Mouse (Mus musculus) cerebellum, postnatal 25 days (tissue): Measurements from ENCODE around the gene Hmgxb4.
"Not testable (repeated sequence)": the region's sequence is repeated elsewhere in the genome, so short reads cannot be mapped to it uniquely, and the experiment has no call there.

Experiments
- DNase-seq, 2 experiments: peaks; one replicate each; pipeline ENCODE4 v3.0.0; 2021; ENCODE audit warnings: mixed read lengths in 2 of 2

Gene Hmgxb4

DNA sequence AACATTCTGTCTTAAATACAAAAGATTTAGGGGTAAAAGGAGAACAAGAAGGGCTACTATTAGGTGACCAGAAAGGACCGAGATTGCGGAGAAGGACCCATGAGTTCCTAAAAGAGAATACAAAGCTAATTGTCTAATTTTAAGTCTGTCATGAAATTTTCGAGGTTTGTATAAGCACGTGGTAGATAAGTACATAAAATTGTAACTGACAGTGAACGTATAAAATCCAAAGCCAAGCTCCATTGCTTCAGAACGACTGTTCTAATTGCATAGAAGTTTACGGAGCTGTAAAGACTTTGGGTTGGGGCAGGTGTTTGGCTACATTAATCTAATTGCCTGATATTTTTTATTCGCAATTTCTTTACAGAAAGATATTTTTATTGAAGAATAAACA lies at the start of gene Hmgxb4:
TSS of gene Hmgxb4 (plus strand) at position 276 of the 394 bp plus-strand sequence.
- DNase-seq = no peak

DNA sequence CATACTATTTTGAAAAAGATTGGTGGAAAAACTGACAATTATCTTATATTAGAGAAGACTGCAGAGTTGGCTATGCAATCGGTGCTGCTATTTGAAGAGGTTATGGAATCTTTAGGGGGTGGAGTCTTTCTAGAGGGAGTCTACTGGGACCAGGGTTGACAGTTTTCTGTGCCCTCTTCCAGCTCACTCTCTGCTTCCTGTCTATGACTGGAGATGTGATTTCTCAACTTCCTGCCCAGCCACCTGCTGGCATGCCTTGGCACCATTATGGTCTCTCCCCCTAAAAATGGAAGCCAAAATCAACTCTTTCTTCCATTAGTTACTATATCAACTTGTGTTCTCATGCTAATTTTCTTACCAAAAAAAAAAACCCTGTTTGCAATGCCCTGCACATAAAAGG lies 43.7 kb upstream of the Hmgxb4 start:
- no peak for DNase-seq

DNA sequence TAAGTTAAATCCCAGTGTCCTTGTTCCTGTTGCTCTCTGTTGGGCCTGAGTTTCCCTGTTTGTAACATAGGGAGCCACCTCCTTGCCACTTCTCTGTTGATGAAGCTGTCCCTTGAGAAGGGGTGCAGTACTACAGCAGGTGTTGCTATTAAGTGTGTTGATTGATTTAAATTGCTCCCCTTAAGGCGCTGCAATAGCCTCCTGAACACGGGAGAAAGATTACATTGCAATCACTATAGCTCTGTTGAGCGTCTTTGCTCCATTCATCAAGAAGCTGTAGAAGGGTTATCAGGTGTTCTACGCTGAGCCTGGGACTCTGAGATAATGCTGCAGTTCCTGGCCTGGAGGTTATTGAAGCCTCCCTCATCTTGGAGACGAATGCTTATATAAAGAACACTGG lies 29.2 kb upstream of the Hmgxb4 start:
- no peak for DNase-seq

DNA sequence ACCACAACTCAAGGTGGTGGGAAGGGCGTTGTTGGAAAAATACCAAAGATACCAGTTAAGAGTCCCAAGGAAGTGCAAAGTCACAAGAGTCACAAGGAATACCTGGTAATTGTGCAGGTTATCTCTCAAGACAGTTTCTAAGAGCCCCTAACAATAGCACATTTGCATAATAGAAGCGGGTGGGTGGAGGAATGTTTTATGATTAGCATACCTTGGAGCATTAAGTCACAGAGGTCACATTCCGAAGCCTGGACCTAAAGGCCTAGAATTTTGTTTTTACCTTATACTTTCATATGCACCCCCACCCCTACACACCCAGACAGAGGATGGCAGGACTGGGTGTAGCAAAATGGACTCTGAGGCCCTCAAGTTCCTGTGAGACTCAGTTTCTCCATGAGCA lies 22.9 kb upstream of the Hmgxb4 start:
- DNase-seq = not testable (repeated sequence)

DNA sequence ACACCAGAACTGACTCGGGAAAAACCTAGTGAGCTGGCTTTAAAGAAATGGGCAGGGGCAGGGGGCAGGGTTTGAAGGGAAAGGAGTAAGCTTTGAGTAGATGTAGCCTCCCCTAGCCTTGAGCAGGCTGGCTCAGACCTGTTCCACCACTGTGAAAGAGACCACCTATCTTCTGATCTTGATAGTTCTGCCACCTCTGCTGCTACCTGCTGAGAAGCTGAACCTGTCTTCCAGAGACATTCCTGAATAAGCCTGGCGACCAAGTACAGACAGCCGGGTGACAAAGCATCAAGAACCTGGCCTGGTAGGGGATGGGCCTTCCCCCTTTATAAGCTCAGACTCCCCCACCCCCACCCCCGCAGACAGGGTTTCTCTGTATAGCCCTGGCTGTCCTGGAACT lies 21.5 kb upstream of the Hmgxb4 start:
- DNase-seq = no peak

DNA sequence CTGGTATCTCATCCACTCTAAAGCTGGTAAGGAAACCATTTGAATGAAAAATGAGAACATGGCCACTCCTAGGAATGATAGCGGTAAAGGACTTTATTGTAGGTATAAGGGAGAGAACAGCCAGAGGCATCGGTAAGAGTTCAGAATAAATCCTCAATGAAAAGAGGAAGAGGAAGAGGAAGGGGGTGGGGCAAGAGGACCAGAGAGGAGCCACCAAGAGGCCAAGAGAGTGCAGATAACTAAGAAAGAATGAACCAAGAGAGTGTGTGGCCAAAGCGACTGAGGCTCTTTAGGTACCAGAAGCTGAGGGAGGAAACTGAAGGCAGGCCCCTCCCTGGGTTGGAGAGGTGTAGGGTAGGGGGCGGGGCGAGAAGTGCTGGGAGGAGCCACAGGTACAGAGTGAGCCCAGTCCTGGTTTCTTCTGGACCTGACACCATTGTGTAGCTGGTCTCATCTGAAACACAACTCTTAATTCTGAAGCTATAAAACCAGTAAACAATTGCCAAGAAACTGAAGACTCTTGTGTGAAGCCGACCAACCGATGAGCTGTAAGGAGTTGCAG lies 20.8 kb upstream of the Hmgxb4 start:
- no peak for DNase-seq

DNA sequence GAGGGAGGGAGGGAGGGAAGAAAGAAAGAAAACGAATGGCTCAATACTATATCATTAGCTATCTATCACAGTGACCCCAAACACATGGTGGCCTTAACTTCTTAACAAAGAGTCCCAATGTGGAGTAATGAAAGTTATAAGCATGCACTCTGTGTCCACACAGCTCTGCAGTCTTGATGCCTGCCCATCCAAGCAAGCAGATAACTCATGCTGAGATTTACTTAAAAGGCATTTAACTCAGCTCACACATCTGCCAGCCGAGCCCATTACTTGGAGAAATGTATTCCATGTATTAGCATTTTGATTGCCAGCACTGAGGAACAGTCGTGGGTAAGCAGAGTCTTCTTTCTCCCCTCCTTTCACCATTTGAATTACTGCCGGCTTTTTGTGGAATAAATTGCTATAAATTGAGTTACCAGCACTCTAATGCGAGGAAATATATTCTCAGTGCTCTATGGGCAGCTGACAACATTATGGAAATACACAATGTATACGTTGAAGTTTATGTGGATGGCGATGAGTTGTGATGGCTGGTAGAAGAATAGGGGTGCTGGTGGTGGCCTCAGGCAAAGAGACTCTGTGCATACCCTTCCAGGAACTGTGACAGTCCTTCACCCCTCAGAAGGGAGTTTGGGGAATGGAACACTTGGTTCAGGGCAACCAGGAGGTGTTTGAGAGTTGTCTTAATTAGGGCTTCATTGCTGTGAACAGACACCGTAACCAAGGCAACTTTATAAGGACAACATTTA lies 19.9 kb upstream of the Hmgxb4 start:
- DNase-seq = no peak

DNA sequence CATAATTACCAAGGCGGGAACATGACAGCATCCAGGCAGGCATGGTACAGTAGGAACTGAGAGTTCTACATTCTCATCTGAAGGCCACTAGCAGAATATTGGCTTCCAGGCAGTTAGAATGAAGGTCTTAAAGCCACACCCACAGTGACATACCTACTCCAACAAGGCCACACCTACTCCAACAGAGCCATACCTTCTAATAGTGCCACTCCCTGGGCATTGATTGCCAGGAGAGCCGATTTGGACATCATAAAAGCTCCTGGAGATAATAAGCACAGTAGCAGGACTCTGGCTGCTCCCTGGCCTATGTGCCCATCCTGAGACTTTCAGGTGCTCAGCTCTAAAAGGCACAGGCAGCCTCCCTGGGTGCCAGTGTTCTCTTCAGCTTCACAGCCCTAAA lies 19.3 kb upstream of the Hmgxb4 start:
- DNase-seq = no peak

DNA sequence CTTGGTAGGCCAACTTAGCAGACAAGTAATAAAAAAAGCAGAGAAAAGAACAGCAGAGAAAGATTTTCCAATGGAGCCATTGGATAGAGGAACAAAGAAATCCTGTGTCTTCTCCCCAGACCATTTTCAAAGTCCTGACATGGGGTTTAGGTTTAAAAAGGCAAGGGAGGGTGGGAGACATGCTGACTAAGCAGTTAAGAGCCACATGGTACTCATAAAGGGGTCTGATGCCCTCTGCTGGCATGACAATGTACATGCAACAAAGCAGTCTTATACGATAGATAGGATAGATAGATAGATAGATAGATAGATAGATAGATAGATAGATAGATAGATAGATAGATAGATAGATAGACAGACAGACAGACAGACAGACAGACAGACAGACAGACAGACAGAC lies 15.7 kb upstream of the Hmgxb4 start:
- DNase-seq = peak in 1 of 2 experiments; percentile 15

DNA sequence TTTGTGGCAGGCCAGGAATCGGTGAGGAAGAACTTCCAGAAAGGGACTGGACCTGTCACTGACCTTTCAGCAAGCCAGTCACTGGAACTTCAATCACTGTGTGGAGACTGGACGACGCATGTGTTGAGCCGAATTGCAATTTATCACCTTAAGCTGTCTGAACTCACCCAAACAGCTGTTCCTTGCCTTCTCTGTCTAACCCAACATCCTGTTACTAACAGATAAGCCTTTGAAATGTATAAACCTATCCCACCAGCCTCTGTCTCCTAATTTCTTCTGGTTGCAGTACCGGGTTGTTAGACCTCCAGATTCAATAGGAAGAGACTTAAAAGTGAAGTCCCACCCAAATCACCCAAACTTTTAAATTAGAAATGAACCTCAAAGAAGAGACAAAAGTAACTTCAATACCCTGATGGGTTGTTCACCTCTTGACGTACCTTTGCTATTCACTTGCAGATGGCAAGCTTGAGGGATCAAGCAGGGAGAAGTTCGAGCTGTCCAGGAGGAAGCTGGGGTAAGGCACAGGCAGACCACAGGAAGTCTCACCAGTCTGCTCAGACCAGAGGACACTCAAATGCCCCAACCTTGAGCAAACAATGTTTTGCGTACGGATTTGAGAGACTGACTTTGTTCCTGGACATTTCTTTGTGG lies 13.0 kb upstream of the Hmgxb4 start:
- DNase-seq = no peak

DNA sequence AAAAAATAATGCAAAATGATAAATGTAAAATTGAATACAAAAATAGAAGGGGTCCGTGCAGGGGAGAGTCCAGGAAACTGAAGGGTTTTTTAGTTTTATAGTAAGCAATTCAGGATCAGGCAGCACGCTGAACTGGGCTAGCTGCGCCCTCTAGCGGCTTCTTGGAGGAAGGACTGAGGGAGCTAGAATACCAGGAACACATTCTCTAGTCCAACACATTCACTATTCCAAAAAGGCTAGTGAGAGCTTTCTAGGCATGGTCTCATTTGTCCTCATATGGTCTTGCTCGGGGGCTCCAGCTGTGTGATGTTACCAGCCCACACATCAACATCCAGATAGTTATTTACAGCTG lies 12.5 kb upstream of the Hmgxb4 start:
- peak; percentile 48 to 72 for DNase-seq

DNA sequence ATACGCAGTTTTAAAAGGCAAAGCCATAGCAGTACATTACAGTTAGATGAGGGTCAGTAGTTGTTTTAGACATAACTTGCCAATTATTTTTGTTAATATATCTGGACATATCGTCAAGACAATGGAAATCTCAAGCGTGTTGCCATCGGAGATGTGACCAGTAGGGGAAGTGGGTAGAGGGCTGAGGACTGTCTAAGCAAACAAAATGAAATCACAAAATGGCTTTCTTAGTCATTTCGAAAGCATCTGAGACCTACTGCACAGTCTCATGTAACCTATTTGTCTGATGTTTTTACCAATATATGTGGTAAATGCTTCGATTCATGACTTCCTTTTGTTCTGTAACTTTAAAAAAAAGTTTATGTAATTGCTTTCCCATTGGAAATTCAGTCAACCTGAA lies 11.3 kb upstream of the Hmgxb4 start:
- no peak for DNase-seq

DNA sequence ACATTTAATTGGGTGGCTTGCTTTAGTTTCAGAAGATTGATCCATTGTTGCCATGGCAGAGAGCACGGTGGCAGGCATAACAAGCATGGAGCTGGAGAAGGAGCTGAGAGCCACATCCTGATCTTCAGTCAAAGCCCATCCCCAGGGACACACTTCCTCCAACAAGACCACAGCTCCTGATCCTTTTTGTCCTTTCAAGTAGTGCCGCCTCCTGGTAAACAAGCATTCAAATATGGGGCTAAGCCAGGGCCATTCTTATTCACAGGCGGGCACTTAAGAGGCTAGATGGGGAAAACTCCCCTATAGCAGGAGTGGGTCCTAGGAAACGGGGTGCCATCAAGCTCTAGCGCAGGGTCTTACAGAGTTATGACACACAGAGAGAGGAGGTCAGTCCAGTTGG lies 5.7 kb upstream of the Hmgxb4 start:
- no peak for DNase-seq

DNA sequence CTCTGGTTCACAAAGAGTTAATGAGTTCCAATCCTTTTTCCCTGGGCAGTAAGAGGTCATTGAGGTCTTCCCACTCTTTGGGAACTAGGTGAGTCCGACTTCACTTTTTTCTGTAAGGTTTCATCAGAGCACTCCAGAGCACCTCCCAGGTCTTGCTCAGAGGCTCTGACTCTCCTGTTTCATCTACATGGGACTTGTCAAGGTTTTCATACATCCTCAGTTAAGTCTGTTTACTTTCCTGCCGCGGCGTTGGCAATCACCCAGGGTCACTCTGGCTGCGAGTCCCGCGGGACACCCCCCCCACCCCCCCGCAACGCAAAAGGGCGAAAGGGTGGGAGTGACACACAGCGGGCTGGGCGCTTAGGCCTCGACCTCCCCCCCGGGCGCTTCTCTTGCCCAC lies 3.1 kb upstream of the Hmgxb4 start:
- peak in 1 of 2 experiments; percentile 16 for DNase-seq

DNA sequence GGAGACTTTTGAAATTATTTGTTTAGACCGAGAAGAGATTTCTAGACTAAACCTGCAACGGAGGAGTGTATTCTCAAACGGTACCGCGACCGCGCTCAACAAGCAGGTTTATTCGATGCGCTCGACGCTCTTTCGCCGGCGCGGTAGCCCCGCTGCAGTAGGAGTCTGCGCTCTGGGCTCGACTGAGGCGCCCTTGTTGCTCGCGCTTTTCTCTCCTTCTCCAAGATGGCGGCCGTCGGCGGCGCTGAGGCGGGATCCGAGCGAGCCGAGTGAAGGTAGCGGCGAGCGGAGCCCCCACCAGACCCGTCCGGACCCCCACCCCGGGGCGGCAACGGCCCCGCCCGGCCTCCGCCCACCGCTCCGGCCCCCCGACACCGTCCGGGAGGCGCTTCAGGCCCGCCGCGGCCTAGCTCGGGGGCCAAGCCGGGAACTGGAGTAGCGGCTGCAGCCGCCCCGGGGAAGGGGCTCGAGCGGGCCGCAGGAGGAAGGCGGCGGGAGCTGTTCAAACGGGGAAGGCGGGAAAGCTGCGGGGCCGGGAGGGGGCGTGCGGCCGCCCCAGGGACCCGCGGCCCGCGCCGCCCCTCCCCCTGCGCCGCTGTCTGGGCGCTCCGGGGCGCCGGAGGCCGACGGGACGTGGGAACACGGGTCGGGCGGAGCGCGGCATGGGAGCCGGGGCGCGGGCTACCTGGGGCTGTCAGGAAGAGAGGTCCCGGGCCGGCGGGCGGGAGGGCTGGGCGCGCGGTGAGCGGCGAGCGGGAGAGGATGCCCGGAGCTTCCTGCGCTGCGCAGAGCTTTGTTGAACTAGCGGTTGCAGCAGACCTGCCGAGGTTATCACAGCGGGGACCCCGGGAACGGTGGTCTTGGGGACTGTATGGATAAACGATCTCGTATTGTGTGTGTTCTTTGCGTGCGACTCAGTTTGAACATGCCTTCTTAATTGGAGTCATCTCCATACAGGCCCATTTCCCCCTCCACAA lies 607 bp downstream of the Hmgxb4 start:
- peak; percentile 90 to 91 for DNase-seq

DNA sequence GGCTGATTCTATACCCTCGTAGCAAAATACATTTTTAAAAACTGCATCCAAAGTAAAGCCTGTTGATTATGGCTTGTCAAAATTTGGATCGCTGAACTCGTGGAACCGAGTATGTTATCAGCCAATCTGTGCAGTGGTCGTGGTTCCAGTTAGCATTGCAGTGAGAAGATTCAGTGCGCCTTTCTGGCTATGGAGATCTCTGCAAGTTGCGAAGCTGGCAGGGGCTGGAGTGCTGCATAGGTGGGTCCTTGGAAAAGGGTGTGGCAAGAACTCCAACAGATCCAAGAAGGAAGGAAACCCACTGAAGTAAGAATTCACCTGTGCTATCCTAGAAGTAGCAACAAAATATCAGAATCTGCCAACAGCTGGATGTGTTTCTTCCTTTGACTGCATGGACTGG lies 1.4 kb downstream of the Hmgxb4 start:
- DNase-seq = peak; percentile 5 to 14

DNA sequence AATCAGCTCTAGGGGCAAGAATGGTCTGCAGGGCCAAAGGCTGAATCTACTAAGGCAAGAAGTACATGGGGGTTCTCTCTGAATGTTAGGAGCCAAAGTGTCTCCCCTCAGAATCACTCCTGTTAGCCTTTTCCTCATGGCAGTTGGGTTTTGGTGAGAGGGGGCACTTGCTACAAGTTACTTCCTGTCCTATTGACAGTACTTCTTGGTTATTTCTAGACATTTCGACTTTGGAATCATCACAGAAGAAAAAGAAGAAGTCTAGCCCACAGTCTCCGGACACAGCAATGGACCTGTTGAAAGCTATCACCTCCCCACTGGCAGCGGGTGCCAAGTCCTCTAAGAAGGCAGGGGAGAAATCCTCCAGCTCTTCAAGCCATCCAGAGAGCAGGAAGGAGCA lies 7.3 kb downstream of the Hmgxb4 start:
- DNase-seq = no peak

DNA sequence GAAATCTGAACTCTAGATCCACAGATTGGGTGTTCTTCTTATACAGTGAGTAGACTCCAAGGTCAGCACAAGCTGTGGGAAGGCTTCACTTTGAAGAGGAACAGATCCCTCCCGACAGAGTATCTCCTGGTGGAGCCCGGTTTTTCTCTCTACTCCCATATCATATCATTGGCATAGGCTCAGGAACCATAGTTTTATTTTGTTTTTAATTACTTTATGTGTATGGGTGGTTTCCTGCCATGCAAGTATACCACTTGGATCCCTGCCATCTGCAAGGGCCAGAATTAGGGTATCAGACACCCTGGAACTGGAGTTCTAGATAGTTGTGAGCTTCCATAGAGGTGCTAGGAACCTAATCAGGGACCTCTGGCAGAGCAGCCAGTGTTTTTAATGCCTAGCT lies 15.7 kb downstream of the Hmgxb4 start:
- no peak for DNase-seq

DNA sequence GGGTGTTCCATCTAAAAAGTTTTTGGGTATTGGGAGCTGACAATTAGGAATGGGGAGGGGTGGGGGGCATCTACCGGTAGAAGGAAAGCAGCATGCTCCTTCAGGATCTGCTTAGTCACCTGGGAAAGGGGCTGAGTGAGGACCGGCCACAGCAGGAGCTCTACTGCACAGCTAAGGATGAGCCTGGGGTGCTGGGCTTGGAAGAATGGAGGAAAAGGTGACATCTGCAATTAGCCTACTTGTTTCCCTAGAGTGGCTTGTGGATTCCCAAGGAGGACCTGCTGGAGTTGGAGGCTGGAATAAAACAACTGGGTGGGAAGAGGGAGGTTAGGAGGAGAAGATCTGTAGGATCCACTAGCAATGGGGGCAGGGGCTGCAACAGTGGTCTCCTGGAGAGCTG lies 20.4 kb downstream of the Hmgxb4 start:
- no peak for DNase-seq

DNA sequence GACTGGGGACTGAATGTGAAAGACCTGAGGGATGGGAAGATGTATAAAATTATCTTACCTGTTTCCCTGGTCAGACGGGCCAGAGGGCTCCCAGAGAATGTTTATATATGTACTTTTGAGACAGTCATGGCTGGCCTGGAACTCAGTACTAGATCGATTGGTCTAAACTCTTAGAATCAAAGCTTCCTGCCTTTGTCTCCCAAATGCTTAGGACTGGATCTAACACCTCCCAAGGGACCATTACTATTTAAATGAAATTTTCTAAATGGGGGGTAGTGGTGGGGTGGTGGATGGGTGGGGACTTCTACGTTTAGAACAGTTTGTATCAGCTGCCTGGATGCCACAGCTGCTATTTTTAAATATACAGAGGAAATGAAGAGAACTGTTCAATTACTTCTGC lies 20.8 kb downstream of the Hmgxb4 start:
- no peak for DNase-seq

DNA sequence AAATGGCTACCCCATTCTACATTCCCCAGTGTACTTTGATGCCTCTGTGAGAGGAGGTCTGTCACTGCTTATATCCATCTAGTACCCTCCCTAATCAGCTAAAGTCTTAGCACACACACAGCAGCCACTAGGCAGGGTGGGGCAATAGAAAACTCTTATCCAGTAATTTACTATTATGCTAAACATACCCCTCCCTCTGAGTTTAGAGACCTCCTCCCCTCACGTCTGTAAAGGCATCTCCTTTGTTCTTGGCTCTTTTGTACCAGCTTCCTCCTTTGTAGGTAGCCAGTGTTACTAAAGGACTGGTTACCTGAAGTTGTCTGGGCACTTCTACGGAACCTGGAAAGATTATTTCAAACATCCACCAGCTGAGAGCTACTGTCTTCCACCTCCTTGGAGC lies 22.8 kb downstream of the Hmgxb4 start:
- DNase-seq = no peak

DNA sequence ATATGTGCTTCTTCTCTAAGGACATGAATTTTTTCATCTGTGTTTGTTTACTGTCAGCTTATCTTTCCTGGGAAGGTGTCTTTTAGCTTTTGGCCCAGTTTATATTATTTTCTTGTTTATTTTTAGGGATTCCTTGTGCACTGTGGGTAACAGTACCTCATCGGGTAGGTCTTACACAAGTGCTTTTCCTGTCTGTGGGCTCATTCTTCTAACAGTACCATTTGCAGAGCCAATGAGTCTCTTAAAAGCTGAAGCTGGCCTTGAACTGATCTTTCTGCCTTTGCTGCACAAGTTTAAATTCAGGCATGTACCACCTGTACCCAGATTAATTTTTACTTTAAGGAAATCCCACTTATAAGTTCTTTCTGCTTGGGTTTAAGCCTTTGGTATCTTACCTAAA lies 23.3 kb downstream of the Hmgxb4 start:
- no peak for DNase-seq

DNA sequence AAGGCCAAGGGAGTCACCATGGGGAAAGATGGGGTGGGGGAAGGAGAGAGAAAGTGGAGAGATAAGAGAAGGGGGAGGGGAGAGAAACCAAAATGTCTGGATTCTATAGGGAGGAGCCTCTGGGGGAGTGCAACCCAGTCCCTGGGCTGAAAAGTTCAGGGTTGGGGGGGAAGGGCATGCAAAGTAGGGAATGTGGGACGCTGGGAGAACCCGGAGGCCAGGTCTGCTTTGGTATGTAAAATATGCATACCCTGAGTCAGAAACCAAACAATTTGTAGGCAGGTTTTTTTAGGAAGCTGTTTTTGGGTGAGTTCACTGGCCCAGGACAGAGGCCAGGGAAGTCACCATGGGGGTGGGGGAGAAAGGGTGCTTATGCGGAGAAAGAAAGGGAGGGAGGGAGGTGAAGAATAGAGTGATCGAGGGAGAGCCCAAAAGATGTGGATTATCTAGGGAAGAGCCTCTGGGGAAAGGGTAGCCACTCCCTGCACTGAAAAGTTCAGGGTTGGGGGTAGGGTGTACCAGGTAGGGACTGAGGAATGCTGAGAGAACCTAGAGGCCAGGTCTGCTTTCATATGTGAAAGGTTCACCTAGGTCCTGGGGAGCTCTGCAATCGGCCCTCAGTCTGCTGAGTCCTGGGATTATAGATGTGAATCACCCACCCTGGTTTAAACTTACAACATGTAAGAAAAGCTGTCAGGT lies 25.3 kb downstream of the Hmgxb4 start:
- DNase-seq = no peak
